Mouse (Mus musculus) layer of hippocampus, postnatal 36 days (tissue): Measurements from ENCODE around the gene Lrch1. TPM values are rescaled to one million over a fixed set of nuclear protein-coding genes. Genes with fewer than 3 reads are reported as not detected.

ENCODE experiments used
- total RNA-seq, 2 experiments: library from RNA; stranded (reverse); gene quantifications; 2 replicates each; pipeline ENCODE4 v1.2.3; 2021

Gene Lrch1
- total RNA-seq, 2 experiments from 2014 or later = 15.7 to 18.7 TPM

Other genes with a start within 250 kb of the Lrch1 start
- gene Esd, start 215.6 kb downstream of the Lrch1 start, total RNA-seq = 10 to 100 TPM; 96.6 to 97.5 TPM
- 1 to 10 TPM in 1 of 2 experiments, under 1 TPM in 1; 0.85 to 1.3 TPM for gene Rubcnl, start 68.2 kb upstream of the Lrch1 start, total RNA-seq
- gene Lrrc63, start 183.0 kb upstream of the Lrch1 start, total RNA-seq = not detected
- 1 to 10 TPM; 6.8 to 6.9 TPM for gene Lcp1, start 183.2 kb upstream of the Lrch1 start, total RNA-seq